Mouse (Mus musculus): ENCODE results near the gene Dcaf4. TPM values are rescaled to one million over a fixed set of nuclear protein-coding genes. Genes with fewer than 3 reads are reported as not detected.
A peak's percentile ranks its signal among the peaks of the same experiment; 100 is the strongest.

Dcaf4 gene
- polyA plus RNA-seq, 1 experiment from 2014 or later, result 51.4 TPM

- no peak for ATAC-seq (replicated peaks)
- Histone ChIP-seq H3K36me3 (replicated peaks) (peaks cover 3% of the 10 kb centered on the region), H3K4me2 (no peak overlapping the region), H3K4me3 (no peak overlapping the region), H3K27me3 (replicated peaks) (no peaks in the 10 kb centered on the region), H3K4me1 (peaks cover 4% of the 10 kb centered on the region; the same call in 1 of the 2 replicates), H3K9me3 (no peaks in the 10 kb centered on the region), H3K27ac (no peak overlapping the region), H3K9ac (no peak overlapping the region)
- 78% methylated on average over 6 of the region's 6 CpGs for WGBS
Observed at GRCm38 (mm10) chr12:83527816-83528215, 7.5 kb downstream of the Dcaf4 start.

DNA sequence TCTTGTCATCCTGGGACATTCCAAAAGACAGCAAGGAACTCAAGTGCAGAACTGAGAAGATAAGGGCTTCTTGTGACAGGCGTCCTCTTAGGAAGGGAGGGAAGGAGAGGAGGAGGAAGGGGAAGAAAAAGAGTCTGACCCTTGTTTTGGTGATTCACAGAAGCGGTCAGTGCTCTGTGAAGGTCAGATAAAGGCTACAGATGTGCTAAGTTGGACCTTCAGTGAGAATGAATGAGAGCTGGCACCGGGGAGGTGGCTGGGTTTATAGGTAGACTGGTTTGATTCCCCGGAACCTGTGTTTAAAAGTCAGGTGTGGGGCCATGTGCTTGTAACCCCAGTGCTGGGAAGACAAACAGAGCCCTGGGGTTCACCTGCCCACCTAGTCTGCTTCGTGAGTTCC lies 8.4 kb downstream of the Dcaf4 start:
- Histone ChIP-seq H3K4me1 (no peaks in the 10 kb centered on the region), H3K36me3 (replicated peaks) (peaks cover 6% of the 10 kb centered on the region)
- 90% methylated on average over 5 of the region's 5 CpGs for WGBS

GRCm38 (mm10) chr12:83531992-83532391 lies 11.7 kb downstream of the Dcaf4 start:
- no peaks in the 10 kb centered on the region for H3K27me3 ChIP-seq (replicated peaks)
- peaks cover 18% of the 10 kb centered on the region for H3K36me3 ChIP-seq (replicated peaks)
- 96% methylated on average over 6 of the region's 6 CpGs for WGBS
- H3K9ac ChIP-seq, result no peak overlapping the region
- H3K4me3 ChIP-seq, result no peak overlapping the region
- H3K4me2 ChIP-seq, result no peak overlapping the region
- H3K27ac ChIP-seq, result no peak overlapping the region
- no peak for ATAC-seq (replicated peaks)
- H3K4me1 ChIP-seq, result peaks cover 8% of the 10 kb centered on the region; the same call in 1 of the 2 replicates
- H3K9me3 ChIP-seq, result no peaks in the 10 kb centered on the region

More for the DNA sequence above, 8.4 kb downstream of the Dcaf4 start:
- Histone ChIP-seq H3K9ac (no peak overlapping the region), H3K27ac (no peak overlapping the region), H3K4me3 (no peak overlapping the region), H3K9me3 (no peaks in the 10 kb centered on the region), H3K27me3 (replicated peaks) (no peaks in the 10 kb centered on the region), H3K4me2 (no peak overlapping the region)
- ATAC-seq (replicated peaks), result no peak

- WGBS, result 81% methylated on average over 3 of the region's 3 CpGs
- no peak for ATAC-seq (replicated peaks)
- Histone ChIP-seq H3K9ac (no peak overlapping the region), H3K4me3 (no peak overlapping the region), H3K4me1 (peaks cover 8% of the 10 kb centered on the region; the same call in 1 of the 2 replicates), H3K36me3 (replicated peaks) (peaks cover 27% of the 10 kb centered on the region), H3K27ac (no peak overlapping the region), H3K4me2 (no peak overlapping the region), H3K27me3 (replicated peaks) (no peaks in the 10 kb centered on the region), H3K9me3 (no peaks in the 10 kb centered on the region)
Observed at GRCm38 (mm10) chr12:83532966-83533365, 12.7 kb downstream of the Dcaf4 start.

- Histone ChIP-seq H3K4me2 (no peak overlapping the region), H3K36me3 (replicated peaks) (peaks cover 31% of the 10 kb centered on the region), H3K4me1 (peaks cover 8% of the 10 kb centered on the region; the same call in 1 of the 2 replicates), H3K27ac (no peak overlapping the region), H3K27me3 (replicated peaks) (no peaks in the 10 kb centered on the region), H3K9me3 (no peaks in the 10 kb centered on the region), H3K9ac (no peak overlapping the region), H3K4me3 (no peak overlapping the region)
- WGBS, result 82% methylated on average over 3 of the region's 3 CpGs
- no peak for ATAC-seq (replicated peaks)
Observed at GRCm38 (mm10) chr12:83534190-83534589, 13.9 kb downstream of the Dcaf4 start.

DNA sequence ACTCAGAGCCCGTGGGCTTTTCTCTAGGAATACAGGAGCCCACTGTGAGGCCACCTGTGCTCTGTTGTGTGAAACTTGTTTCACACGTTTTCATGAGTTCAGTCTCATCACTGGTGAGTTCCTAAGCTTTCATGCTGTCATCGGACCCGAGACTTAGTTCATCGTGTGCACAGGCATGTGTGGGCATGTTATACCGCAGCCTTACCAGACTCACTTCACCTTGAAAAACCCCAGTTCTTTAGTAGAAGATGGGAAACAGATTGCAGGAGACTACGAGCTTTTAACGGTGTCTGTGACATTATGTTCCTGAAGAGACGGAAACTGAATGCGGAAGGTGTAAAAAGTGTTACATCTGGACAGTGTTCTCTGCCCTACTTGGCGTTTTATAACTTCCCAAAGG lies 15.2 kb downstream of the Dcaf4 start:
- no peaks in the 10 kb centered on the region for H3K27me3 ChIP-seq (replicated peaks)
- H3K9ac ChIP-seq, result no peak overlapping the region
- no peak overlapping the region for H3K4me2 ChIP-seq
- peaks cover 38% of the 10 kb centered on the region for H3K36me3 ChIP-seq (replicated peaks)
- peaks cover 8% of the 10 kb centered on the region; the same call in 1 of the 2 replicates for H3K4me1 ChIP-seq
- no peak overlapping the region for H3K4me3 ChIP-seq
- no peaks in the 10 kb centered on the region for H3K9me3 ChIP-seq
- 89% methylated on average over 11 of the region's 11 CpGs for WGBS
- H3K27ac ChIP-seq, result no peak overlapping the region
- ATAC-seq (replicated peaks), result no peak

- WGBS, result 35% methylated on average over 9 of the region's 9 CpGs
- ATAC-seq (replicated peaks), result peak; percentile 53; the same call in 1 of the 2 replicates
Observed at GRCm38 (mm10) chr12:83536039-83536438, 15.8 kb downstream of the Dcaf4 start.

DNA sequence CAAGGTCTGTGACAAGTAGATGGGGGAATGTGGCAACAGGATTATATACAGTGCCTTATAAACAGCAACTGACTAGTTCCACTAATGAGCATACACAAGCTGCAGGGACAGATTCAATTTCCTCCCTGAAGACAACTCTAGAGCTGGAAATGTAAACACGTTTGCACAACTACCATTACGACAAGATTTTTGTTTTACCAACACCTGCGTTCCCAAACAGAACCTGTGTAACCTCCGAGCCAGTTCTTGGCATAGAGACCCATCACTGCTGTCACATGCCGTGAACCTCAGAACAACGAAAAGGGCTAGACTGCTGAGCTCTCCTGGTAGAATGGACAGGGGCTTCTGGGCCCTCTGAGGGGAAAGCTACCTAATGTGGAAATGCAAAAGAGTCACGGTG lies 23.7 kb downstream of the Dcaf4 start:
- no peaks in the 10 kb centered on the region for H3K27me3 ChIP-seq (replicated peaks)
- H3K4me1 ChIP-seq, result no peaks in the 10 kb centered on the region
- peaks cover 25% of the 10 kb centered on the region; the same call in 1 of the 2 replicates for H3K36me3 ChIP-seq (replicated peaks)
- WGBS, result 81% methylated on average over 7 of the region's 7 CpGs
- H3K4me2 ChIP-seq, result no peak overlapping the region
- no peak overlapping the region for H3K4me3 ChIP-seq
- H3K27ac ChIP-seq, result no peak overlapping the region
- no peak for ATAC-seq (replicated peaks)
- no peaks in the 10 kb centered on the region for H3K9me3 ChIP-seq
- no peak overlapping the region for H3K9ac ChIP-seq

More at GRCm38 (mm10) chr12:83536039-83536438, 15.8 kb downstream of the Dcaf4 start:
- no peak overlapping the region for H3K9ac ChIP-seq
- no peak overlapping the region for H3K4me2 ChIP-seq
- no peaks in the 10 kb centered on the region for H3K9me3 ChIP-seq
- H3K4me1 ChIP-seq, result peaks cover 8% of the 10 kb centered on the region; the same call in 1 of the 2 replicates
- no peaks in the 10 kb centered on the region for H3K27me3 ChIP-seq (replicated peaks)
- H3K27ac ChIP-seq, result no peak overlapping the region
- H3K4me3 ChIP-seq, result no peak overlapping the region
- H3K36me3 ChIP-seq (replicated peaks), result peaks cover 38% of the 10 kb centered on the region

- no peak for ATAC-seq (replicated peaks)
- H3K36me3 ChIP-seq (replicated peaks), result peaks cover 18% of the 10 kb centered on the region; the same call in 1 of the 2 replicates
Observed at GRCm38 (mm10) chr12:83544791-83545190, 24.5 kb downstream of the Dcaf4 start.

GRCm38 (mm10) chr12:83551305-83551704 lies 31.0 kb downstream of the Dcaf4 start:
- H3K4me3 ChIP-seq, result no peak overlapping the region
- H3K9me3 ChIP-seq, result no peaks in the 10 kb centered on the region
- H3K27ac ChIP-seq, result no peak overlapping the region
- H3K4me1 ChIP-seq, result no peaks in the 10 kb centered on the region
- WGBS, result 94% methylated on average over 16 of the region's 16 CpGs
- ATAC-seq (replicated peaks), result no peak
- H3K4me2 ChIP-seq, result no peak overlapping the region
- peaks cover 64% of the 10 kb centered on the region for H3K36me3 ChIP-seq (replicated peaks)
- H3K9ac ChIP-seq, result no peak overlapping the region
- H3K27me3 ChIP-seq (replicated peaks), result no peaks in the 10 kb centered on the region

More at GRCm38 (mm10) chr12:83544791-83545190, 24.5 kb downstream of the Dcaf4 start:
- no peak overlapping the region for H3K4me2 ChIP-seq
- no peaks in the 10 kb centered on the region for H3K27me3 ChIP-seq (replicated peaks)
- no peak overlapping the region for H3K9ac ChIP-seq
- H3K9me3 ChIP-seq, result no peaks in the 10 kb centered on the region
- H3K4me3 ChIP-seq, result no peak overlapping the region
- no peaks in the 10 kb centered on the region for H3K4me1 ChIP-seq
- no peak overlapping the region for H3K27ac ChIP-seq

DNA sequence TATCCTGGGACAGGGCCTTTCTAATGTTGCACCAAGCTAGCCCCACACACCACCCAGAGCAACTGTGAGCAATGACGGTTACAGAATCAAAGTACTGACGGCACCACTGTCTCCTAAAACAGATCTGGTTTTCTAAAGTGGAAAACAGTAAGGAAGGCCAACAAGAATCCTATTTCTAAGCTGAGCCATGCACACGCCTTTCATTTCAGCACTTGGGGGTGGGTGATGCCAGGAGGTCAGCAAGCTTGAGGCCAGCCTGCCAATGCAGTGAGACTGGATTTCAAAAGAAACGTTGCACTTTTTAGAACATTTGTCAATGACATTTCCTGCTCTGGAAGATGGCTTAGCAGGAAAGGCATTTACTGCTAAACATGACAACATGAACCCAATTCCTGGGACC lies 33.5 kb downstream of the Dcaf4 start:
- Histone ChIP-seq H3K4me3 (no peak overlapping the region), H3K27ac (no peak overlapping the region), H3K9ac (no peak overlapping the region), H3K27me3 (replicated peaks) (no peaks in the 10 kb centered on the region), H3K9me3 (no peaks in the 10 kb centered on the region), H3K36me3 (replicated peaks) (peaks cover 64% of the 10 kb centered on the region), H3K4me1 (no peaks in the 10 kb centered on the region), H3K4me2 (no peak overlapping the region)
- 89% methylated on average over 4 of the region's 4 CpGs for WGBS
- ATAC-seq (replicated peaks), result no peak

GRCm38 (mm10) chr12:83555605-83556004 lies 35.3 kb downstream of the Dcaf4 start:
- H3K4me2 ChIP-seq, result no peak overlapping the region
- H3K27ac ChIP-seq, result no peak overlapping the region
- ATAC-seq (replicated peaks), result no peak
- 67% methylated on average over 9 of the region's 9 CpGs for WGBS
- H3K4me1 ChIP-seq, result no peaks in the 10 kb centered on the region
- H3K9me3 ChIP-seq, result no peaks in the 10 kb centered on the region
- no peak overlapping the region for H3K4me3 ChIP-seq
- no peak overlapping the region for H3K9ac ChIP-seq
- no peaks in the 10 kb centered on the region for H3K27me3 ChIP-seq (replicated peaks)
- peaks cover 64% of the 10 kb centered on the region for H3K36me3 ChIP-seq (replicated peaks)

DNA sequence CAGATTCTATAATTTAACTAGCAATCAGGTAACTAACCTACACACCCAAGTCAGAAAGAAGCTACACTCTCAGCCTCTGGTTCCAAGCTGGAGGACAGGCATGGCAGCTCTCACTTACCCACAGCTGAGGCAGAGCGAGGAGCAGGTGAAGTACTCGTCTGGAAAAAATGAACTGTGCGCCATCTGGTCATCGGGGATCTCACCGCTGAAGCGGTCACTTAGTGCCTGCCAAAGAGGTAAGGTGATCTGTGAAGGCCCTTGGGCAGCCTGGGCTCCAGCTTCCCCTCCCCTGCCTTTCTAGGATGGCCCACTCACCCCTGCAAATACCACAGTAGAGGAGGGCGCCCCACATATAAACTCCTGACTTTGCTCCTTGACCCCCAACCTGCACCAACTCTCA lies 38.2 kb downstream of the Dcaf4 start:
- Histone ChIP-seq H3K4me2 (no peak overlapping the region), H3K9ac (no peak overlapping the region), H3K27ac (no peak overlapping the region), H3K36me3 (replicated peaks) (peaks cover 49% of the 10 kb centered on the region), H3K4me3 (no peak overlapping the region), H3K9me3 (no peaks in the 10 kb centered on the region), H3K27me3 (replicated peaks) (no peaks in the 10 kb centered on the region), H3K4me1 (peaks cover 9% of the 10 kb centered on the region; the same call in 1 of the 2 replicates)
- ATAC-seq (replicated peaks), result no peak
- WGBS, result 94% methylated on average over 7 of the region's 7 CpGs
